Mouse (Mus musculus): ENCODE measurements at regions not wholly inside any gene's neighbourhood (a gene's known extent, or its start where the extent isn't known, plus 50 kb on each side); places are given as distances from the start of the nearest gene placed in this dataset.

DNA sequence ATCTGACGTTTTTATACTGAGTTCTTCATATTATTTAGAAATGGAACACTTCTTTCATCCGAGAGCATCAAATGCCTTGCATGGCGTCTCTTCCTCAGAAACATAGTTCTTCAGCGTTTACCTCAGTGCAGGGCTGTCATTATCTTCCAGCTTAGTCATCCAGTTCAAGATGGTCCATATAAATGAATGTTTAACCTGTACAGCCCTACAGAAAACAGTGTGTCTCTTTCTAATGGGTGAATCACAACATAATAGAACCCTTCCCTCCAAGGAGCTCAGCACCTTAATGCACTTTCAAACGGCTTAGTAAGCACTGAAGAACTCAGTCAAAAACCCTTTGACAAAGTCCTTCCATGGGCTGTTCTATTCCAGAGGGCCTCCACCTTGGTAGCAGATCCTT lies 49.8 kb upstream of the Atp2b1 start:
- H3K9ac ChIP-seq, result no peak overlapping the region
- H3K9me3 ChIP-seq, result no peaks in the 10 kb centered on the region
- ATAC-seq (ENCODE audit: insufficient read depth, low FRiP score, low read depth), result no peak
- no peaks in the 10 kb centered on the region for H3K27me3 ChIP-seq (replicated peaks)
- no peaks in the 10 kb centered on the region for H3K36me3 ChIP-seq
- no peak overlapping the region for H3K4me3 ChIP-seq (replicated peaks)
- WGBS, result 83% methylated on average over 5 of the region's 5 CpGs
- no peaks in the 10 kb centered on the region for H3K4me1 ChIP-seq
- no peak overlapping the region for H3K27ac ChIP-seq
- no peak overlapping the region for H3K4me2 ChIP-seq
